ENCODE assay signal across 17 mouse cellular contexts in genomic region chr10:118477297-118477696, GRCm38 (mm10). TPM values are rescaled to one million over a fixed set of nuclear protein-coding genes. Genes with fewer than 3 reads are reported as not detected.
"Had no signal": no experiment of that assay in that cellular context is flagged by ENCODE, and none has a peak within 500 bp of the region (broad histone marks: within the 10 kb centered on the region; RNA-seq: fewer than 3 reads in every experiment).

No protein-coding gene starts in this region.

- H3K27ac ChIP-seq: kidney, postnatal 0 days; limb, embryonic 12.5 days; liver, embryonic 13.5 days; lung, embryonic 15.5 days; midbrain, embryonic 10.5 days; neural tube, embryonic 13.5 days had no signal

- ATAC-seq: intestine, postnatal 0 days; liver, postnatal 0 days had no signal

- H3K4me3 ChIP-seq: limb, embryonic 12.5 days; liver, embryonic 13.5 days; lung, embryonic 15.5 days; midbrain, embryonic 10.5 days; myocyte; neural tube, embryonic 13.5 days had no signal

- H3K4me1 ChIP-seq: limb, embryonic 12.5 days; liver, embryonic 13.5 days; lung, embryonic 15.5 days; midbrain, embryonic 10.5 days; neural tube, embryonic 13.5 days had no signal

- H3K9ac ChIP-seq: limb, embryonic 12.5 days; liver, embryonic 13.5 days; liver, postnatal 0 days; lung, embryonic 15.5 days; neural tube, embryonic 13.5 days had no signal

- H3K27me3 ChIP-seq: limb, embryonic 12.5 days; liver, embryonic 13.5 days; lung, embryonic 15.5 days; neural tube, embryonic 13.5 days had no signal

- H3K9me3 ChIP-seq: limb, embryonic 12.5 days; liver, embryonic 13.5 days; lung, embryonic 15.5 days; midbrain, embryonic 10.5 days; neural tube, embryonic 13.5 days had no signal

- DNase-seq: kidney, adult 8-10 months; kidney, postnatal 36 days; liver; liver, embryonic 13.5 days; liver, postnatal 0 days; midbrain, embryonic 14.5 days had no signal

- H3K4me2 ChIP-seq: limb, embryonic 12.5 days; liver, embryonic 13.5 days; lung, embryonic 15.5 days; neural tube, embryonic 13.5 days had no signal

- H3K36me3 ChIP-seq: limb, embryonic 12.5 days; liver, embryonic 13.5 days; lung, embryonic 15.5 days; midbrain, embryonic 10.5 days; neural tube, embryonic 13.5 days had no signal

RNA-seq across cellular contexts. Expression of gene Ifng, which starts 36.5 kb away (rescaled TPM):
- total RNA-seq: layer of hippocampus, adult 18-20 months; layer of hippocampus, postnatal 36 days; left cerebral cortex, postnatal 36 days had no signal
- polyA plus RNA-seq: intestine, postnatal 0 days; kidney, postnatal 0 days; limb, embryonic 12.5 days; liver, embryonic 13.5 days; liver, postnatal 0 days; lung, embryonic 15.5 days; midbrain, embryonic 10.5 days; midbrain, embryonic 14.5 days; myocyte; neural tube, embryonic 13.5 days; stomach, embryonic 16.5 days had no signal
